Mouse (Mus musculus): ENCODE measurements at regions not wholly inside any gene's neighbourhood (a gene's known extent, or its start where the extent isn't known, plus 50 kb on each side); places are given as distances from the start of the nearest gene placed in this dataset.
A peak's percentile ranks its signal among the peaks of the same experiment; 100 is the strongest.

- peak in 1 of 2 experiments; percentile 22 for DNase-seq (ENCODE audit: low spot score in 2 of 2)
These were observed 936.8 kb upstream of the Lcorl start for GRCm38 (mm10) chr5:46794028-46794705.

DNA sequence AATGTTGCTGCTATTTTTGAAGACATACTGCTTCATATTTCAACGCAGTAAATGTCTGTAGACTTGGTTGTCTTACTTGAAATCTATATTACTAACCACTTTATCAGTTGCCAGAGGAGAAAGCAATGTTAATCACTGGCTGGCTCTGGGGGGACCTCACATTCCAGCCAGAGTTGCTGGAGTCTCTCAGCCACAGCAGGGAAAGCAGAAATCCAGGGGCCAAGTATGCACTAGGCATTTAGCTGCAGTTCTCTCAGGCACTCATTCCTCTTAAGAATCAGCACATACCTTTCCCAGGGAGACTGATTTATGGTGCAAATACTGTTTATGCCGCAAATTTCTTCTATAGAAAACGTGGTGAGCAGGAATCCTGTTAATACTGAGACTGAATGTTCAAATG, 933.6 kb upstream of the Lcorl start:
- peak in 1 of 2 experiments; percentile 25 for DNase-seq (ENCODE audit: low spot score in 2 of 2)

GRCm38 (mm10) chr5:46790536-46790935, 933.1 kb upstream of the Lcorl start:
- DNase-seq (ENCODE audit: low spot score in 2 of 2): peak in 1 of 2 experiments; percentile 43

- DNase-seq (ENCODE audit: low spot score in 2 of 2): no peak
These were observed 929.7 kb upstream of the Lcorl start for GRCm38 (mm10) chr5:46787079-46787478.

- DNase-seq (ENCODE audit: low spot score in 2 of 2): no peak
These were observed 898.7 kb upstream of the Lcorl start for GRCm38 (mm10) chr5:46756094-46756493.

- DNase-seq (ENCODE audit: low spot score in 2 of 2): no peak
These were observed 882.7 kb upstream of the Lcorl start for GRCm38 (mm10) chr5:46740034-46740582.

DNA sequence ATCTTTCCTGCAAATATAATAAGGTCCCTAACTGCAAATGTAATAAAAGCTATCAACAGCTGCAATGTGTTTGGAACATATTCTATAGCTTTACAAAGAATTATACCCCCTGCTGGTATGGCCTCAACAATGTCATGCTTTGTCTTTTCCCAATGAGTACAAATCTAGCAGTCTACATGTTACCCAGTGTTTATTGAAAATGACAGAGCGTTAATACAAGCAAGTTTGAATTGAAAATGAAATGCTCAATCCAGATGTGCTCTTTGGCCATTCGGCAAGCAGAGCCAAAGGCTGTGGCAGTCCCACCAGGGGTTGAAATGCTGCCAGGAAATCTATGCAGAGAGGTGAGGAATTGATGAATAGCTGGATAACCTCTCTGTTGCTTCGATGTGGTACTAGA, 875.1 kb upstream of the Lcorl start:
- no peak for DNase-seq (ENCODE audit: low spot score in 2 of 2)

GRCm38 (mm10) chr5:46732025-46732424, 874.6 kb upstream of the Lcorl start:
- DNase-seq (ENCODE audit: low spot score in 2 of 2): no peak

DNA sequence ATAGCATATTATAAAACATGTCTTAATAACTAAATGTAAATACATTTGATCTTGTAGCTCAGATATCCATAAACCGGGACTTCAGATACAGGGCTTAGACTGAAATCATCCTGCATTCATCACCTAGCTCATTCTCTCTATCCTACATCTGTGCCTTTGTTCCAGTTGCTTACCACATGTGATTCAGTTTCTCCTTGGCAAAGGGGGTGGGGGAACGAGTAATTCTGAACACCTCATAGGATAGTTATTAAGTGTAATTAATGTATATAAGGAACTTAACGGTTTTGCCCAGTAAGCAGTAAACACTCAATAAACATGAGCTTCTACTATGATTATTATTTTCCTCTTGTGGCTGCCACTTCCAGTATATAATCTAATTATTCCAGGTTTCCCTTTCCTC, 873.9 kb upstream of the Lcorl start:
- DNase-seq (ENCODE audit: low spot score in 2 of 2): no peak

GRCm38 (mm10) chr5:46709596-46709995, 852.2 kb upstream of the Lcorl start:
- DNase-seq (ENCODE audit: low spot score in 2 of 2): no peak

GRCm38 (mm10) chr5:46707845-46708244, 850.4 kb upstream of the Lcorl start:
- no peak for DNase-seq (ENCODE audit: low spot score in 2 of 2)

DNA sequence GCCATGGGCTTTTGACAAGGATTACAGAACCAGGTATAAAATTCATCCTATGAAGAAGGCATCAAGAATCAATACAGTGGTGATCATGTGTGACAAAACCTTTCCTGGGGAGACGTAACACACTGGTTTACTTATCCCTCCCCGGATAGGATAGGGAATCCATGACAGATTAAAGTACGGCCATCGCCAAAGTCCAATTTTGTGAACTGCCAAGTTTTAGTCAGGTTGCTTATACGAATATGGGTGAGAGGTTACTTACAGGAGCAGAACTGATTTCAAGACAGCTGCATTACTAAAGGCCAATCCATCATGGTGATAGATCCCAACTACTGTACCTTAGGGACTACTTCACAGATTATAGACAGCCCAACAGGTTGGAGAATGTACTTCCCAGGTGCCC, 849.6 kb upstream of the Lcorl start:
- DNase-seq (ENCODE audit: low spot score in 2 of 2): no peak

GRCm38 (mm10) chr5:46678007-46678406, 820.6 kb upstream of the Lcorl start:
- no peak for DNase-seq (ENCODE audit: low spot score in 2 of 2)

DNA sequence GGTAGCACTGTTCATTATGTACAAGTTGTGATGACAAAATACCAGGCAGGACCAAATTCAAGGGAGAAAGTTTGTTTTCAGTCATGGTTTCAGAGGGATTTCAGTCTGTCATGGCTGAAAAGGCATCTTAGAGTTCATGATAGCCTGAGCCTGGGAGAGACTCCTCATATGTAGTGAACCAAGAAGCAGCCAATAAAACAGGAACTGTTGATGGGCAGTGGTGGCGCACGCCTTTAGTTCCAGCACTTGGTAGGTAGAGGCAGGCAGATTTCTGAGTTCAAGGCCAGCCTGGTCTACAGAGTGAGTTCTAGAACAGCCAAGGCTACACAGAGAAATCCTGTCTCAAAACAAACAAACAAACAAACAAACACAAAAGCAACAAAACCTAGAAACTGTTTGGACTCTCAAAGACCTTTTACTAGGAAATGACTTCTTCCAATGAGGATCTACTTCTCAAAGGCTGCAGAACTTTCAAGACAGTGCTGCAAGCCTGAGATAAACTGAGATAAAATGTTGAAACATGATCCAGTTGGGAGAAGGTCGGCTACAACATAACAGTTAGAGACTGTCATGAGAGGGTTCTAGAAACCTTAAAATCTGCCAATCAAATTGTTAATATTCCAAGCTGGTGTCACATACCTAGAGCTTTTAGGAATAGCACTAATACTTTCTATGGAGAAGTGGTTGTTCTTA, 817.5 kb upstream of the Lcorl start:
- no peak for DNase-seq (ENCODE audit: low spot score in 2 of 2)

GRCm38 (mm10) chr5:46673413-46673812, 816.0 kb upstream of the Lcorl start:
- no peak for DNase-seq (ENCODE audit: low spot score in 2 of 2)

DNA sequence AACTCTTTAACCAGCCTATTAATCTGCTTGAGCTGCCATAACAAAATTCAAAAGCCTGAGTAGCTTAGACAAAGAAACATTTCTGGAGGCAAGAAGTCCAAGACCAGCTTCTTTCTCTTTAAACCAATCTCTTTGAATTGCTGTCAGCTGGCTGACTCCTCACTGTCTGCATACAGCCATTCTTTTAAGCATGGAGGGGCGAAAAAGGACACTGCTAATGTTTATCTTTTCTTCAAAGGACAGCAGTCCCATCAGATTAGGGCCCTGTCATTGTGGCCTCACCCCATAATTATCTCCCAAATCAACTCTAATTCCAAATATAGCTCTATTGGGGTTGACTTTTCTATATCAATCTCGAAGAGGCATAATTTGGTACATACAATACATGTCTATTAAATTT, 813.1 kb upstream of the Lcorl start:
- no peak for DNase-seq (ENCODE audit: low spot score in 2 of 2)

DNA sequence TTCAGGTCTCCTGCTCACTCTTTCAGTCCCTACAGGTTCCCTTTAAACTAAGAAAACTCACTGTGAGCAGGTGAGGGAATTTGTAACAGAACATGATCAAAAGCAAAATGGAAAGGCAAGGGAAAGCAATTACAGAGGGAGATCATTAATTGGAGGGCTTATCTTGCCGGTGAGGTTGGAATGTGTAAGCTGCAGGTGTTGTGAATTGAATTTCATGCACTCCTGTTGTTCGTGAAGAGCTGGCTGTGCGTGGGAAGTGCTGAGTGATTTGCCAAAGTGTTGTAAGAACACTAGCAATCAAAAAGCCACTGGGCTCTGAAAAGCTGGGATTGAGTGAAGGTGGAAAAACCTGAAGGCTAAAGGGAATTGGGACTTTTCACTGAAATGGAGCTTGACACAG, 808.8 kb upstream of the Lcorl start:
- DNase-seq (ENCODE audit: low spot score in 2 of 2): no peak

DNA sequence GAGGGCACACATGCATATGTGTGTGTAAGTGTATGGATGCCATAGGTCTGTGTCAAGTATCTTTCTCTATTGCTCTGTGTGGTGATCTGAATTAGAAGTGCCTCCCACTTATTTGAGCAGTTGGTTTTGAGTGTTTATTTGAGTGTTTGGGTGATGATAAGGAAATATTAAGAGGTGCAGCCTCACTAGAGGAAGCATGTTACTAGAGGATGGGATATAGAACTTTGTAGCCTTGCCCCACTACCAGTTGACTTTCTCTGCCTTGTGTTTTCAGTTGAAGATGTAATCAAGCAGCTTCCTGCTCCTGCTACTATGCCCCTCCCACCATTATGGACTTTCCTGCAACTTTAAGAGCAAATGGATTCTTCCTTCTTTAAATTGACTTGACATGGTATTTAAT, 799.6 kb upstream of the Lcorl start:
- no peak for DNase-seq (ENCODE audit: low spot score in 2 of 2)

- DNase-seq (ENCODE audit: low spot score in 2 of 2): no peak
These were observed 796.8 kb upstream of the Lcorl start for GRCm38 (mm10) chr5:46654189-46654588.

- DNase-seq (ENCODE audit: low spot score in 2 of 2): no peak
These were observed 785.6 kb upstream of the Lcorl start for GRCm38 (mm10) chr5:46643009-46643408.

- DNase-seq (ENCODE audit: low spot score in 2 of 2): no peak
These were observed 777.8 kb upstream of the Lcorl start for GRCm38 (mm10) chr5:46635116-46635668.
